Mouse (Mus musculus): Measurements from ENCODE around the gene Timp2.

- TF ChIP-seq MAFK (IDR thresholded peaks at IDR 0.05; ENCODE audit: insufficient read depth, low read depth, low read length) (no peak), HCFC1 (IDR thresholded peaks at IDR 0.05; ENCODE audit: borderline replicate concordance, insufficient read depth, low read length) (no peak), ZNF384 (IDR thresholded peaks at IDR 0.05; ENCODE audit: low read depth, low read length) (no peak)
Measured at GRCm38 (mm10) chr11:118297967-118298366, 57.6 kb downstream of the Timp2 start.
